Mouse (Mus musculus) forebrain, embryonic 12.5 days (tissue): ENCODE measurements around the gene Gm11444. TPM values are rescaled to one million over a fixed set of nuclear protein-coding genes. Genes with fewer than 3 reads are reported as not detected.

Source experiments
- polyA plus RNA-seq: library from polyadenylated mRNA; unstranded; fragments of >200 nt; fragmentation: Nextera tagmentation; extraction: Ambion mirVana; gene quantifications from 2 replicates; pipeline ENCODE4 v1.2.1, GENCODE M21; 2016

Gene Gm11444
- polyA plus RNA-seq, 1 experiment from 2014 or later, result not detected

Other genes starting within 250 kb of the Gm11444 start
- 0.81 and 1.0 TPM in 2 replicates for gene Tbx2, start 17.8 kb downstream of the Gm11444 start, polyA plus RNA-seq
- 0.23 and 0.42 TPM in 2 replicates for gene Tbx4, start 36.1 kb upstream of the Gm11444 start, polyA plus RNA-seq